ENCODE assay signal across 25 mouse cellular contexts in the genomic region with DNA sequence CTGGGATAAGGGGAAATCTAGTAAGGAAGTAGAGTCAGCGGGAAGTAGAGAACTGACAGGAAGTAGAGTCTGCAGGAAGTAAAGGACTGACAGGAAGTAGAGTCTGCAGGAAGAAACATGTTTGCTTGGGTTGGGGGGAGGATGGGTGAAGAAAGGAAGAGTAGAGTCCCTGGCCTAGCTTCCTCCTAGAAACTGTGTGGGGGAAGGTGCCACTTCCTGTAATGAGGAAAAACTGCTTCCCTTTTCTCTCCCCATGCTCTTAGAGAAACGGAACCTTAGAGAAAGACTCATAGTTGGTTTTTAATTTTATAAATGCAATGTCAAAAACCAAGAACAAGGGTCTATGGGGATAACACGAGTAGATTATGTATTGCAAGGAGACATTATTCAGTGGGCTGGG. TPM values are rescaled to one million over a fixed set of nuclear protein-coding genes. Genes with fewer than 3 reads are reported as not detected.
"Had no signal": no experiment of that assay in that cellular context is flagged by ENCODE, and none has a peak within 500 bp of the region (broad histone marks: within the 10 kb centered on the region; RNA-seq: fewer than 3 reads in every experiment).

No protein-coding gene starts in this region.

- H3K4me1 ChIP-seq: midbrain, embryonic 10.5 days; midbrain, embryonic 12.5 days; neural tube, embryonic 13.5 days had no signal

- H3K27me3 ChIP-seq: midbrain, embryonic 12.5 days; neural tube, embryonic 13.5 days; neural tube, embryonic 15.5 days had no signal

- H3K9me3 ChIP-seq: midbrain, embryonic 12.5 days; neural tube, embryonic 13.5 days; neural tube, embryonic 15.5 days had no signal

- ATAC-seq: midbrain, embryonic 16.5 days had no signal

- H3K27ac ChIP-seq: midbrain, embryonic 10.5 days; midbrain, embryonic 12.5 days; neural tube, embryonic 13.5 days; neural tube, embryonic 15.5 days had no signal

- H3K4me2 ChIP-seq: lung, embryonic 14.5 days; midbrain, embryonic 12.5 days; neural tube, embryonic 13.5 days; neural tube, embryonic 15.5 days had no signal

- H3K36me3 ChIP-seq: midbrain, embryonic 10.5 days; midbrain, embryonic 12.5 days; neural tube, embryonic 13.5 days; neural tube, embryonic 15.5 days had no signal

- H3K9ac ChIP-seq: lung, embryonic 14.5 days; midbrain, embryonic 12.5 days; neural tube, embryonic 13.5 days; neural tube, embryonic 15.5 days had no signal

- H3K4me3 ChIP-seq: midbrain, embryonic 10.5 days; midbrain, embryonic 12.5 days; myocyte; neural tube, embryonic 13.5 days; neural tube, embryonic 15.5 days had no signal

- DNase-seq: lung, adult 18-20 months; lung, embryonic 14.5 days; lung, postnatal 10 days; lung, postnatal 4 days; right cerebral cortex, adult 18-20 months; right cerebral cortex, postnatal 25 days; right cerebral cortex, postnatal 4 days; spleen, adult 18-20 months; thymus, adult 18-20 months; thymus, postnatal 14 days; thymus, postnatal 36 days had no signal

RNA-seq across cellular contexts. Expression of a gene that starts 12.5 kb away (rescaled TPM):
- total RNA-seq: megakaryocyte-erythroid progenitor cell, adult 5-6 weeks had no signal
- polyA plus RNA-seq: lung, embryonic 14.5 days; lung, embryonic 16.5 days; midbrain, embryonic 10.5 days; midbrain, embryonic 12.5 days; midbrain, embryonic 14.5 days; midbrain, embryonic 16.5 days; myocyte; neural tube, embryonic 11.5 days; neural tube, embryonic 13.5 days; neural tube, embryonic 15.5 days; small intestine, adult 2 months; stomach, embryonic 14.5 days; stomach, embryonic 16.5 days; thymus, postnatal 0 days had no signal

RNA-seq across cellular contexts. Expression of a gene that starts 33.3 kb away (rescaled TPM):
- total RNA-seq: megakaryocyte-erythroid progenitor cell, adult 5-6 weeks had no signal
- polyA plus RNA-seq: lung, embryonic 14.5 days; lung, embryonic 16.5 days; midbrain, embryonic 10.5 days; midbrain, embryonic 12.5 days; midbrain, embryonic 14.5 days; midbrain, embryonic 16.5 days; myocyte; neural tube, embryonic 11.5 days; neural tube, embryonic 13.5 days; neural tube, embryonic 15.5 days; small intestine, adult 2 months; stomach, embryonic 14.5 days; stomach, embryonic 16.5 days; thymus, postnatal 0 days had no signal

RNA-seq across cellular contexts. Expression of a gene that starts 44.2 kb away (rescaled TPM):
- total RNA-seq: megakaryocyte-erythroid progenitor cell, adult 5-6 weeks had no signal
- polyA plus RNA-seq: lung, embryonic 14.5 days; lung, embryonic 16.5 days; midbrain, embryonic 10.5 days; midbrain, embryonic 12.5 days; midbrain, embryonic 14.5 days; midbrain, embryonic 16.5 days; myocyte; neural tube, embryonic 11.5 days; neural tube, embryonic 13.5 days; neural tube, embryonic 15.5 days; small intestine, adult 2 months; stomach, embryonic 14.5 days; stomach, embryonic 16.5 days; thymus, postnatal 0 days had no signal

RNA-seq across cellular contexts. Expression of a gene that starts 58.9 kb away (rescaled TPM):
- total RNA-seq: megakaryocyte-erythroid progenitor cell, adult 5-6 weeks had no signal
- polyA plus RNA-seq: lung, embryonic 14.5 days; lung, embryonic 16.5 days; midbrain, embryonic 10.5 days; midbrain, embryonic 12.5 days; midbrain, embryonic 14.5 days; midbrain, embryonic 16.5 days; neural tube, embryonic 11.5 days; neural tube, embryonic 13.5 days; neural tube, embryonic 15.5 days; small intestine, adult 2 months; stomach, embryonic 14.5 days; stomach, embryonic 16.5 days; thymus, postnatal 0 days had no signal
